Mouse (Mus musculus): ENCODE measurements around the gene Tyw5. TPM values are rescaled to one million over a fixed set of nuclear protein-coding genes. Genes with fewer than 3 reads are reported as not detected.

The Tyw5 gene
- total and polyA plus RNA-seq, 3 experiments: 20.3 to 50.1 (median 21.0) TPM

GRCm38 (mm10) chr1:57392417-57392816 is 14.5 kb downstream of the Tyw5 start:
- Histone ChIP-seq H3K4me3 (replicated peaks in 1 of 3; ENCODE audit: low read depth in 2 of 3, low read length in 2 of 3, poor library complexity in 1 of 3) (no peak overlapping the region), H3K4me1 (ENCODE audit: control insufficient read depth in 1 of 2, insufficient read depth in 2 of 2) (no peaks in the 10 kb centered on the region), H3K4me2 (ENCODE audit: insufficient read depth, low read depth, poor library complexity, severe bottlenecking) (no peak overlapping the region), H3K79me2 (replicated peaks; ENCODE audit: control insufficient read depth, extremely low read depth, insufficient read depth, poor library complexity, severe bottlenecking) (no peaks in the 10 kb centered on the region), H3K27me3 (replicated peaks) (no peaks in the 10 kb centered on the region), H3K36me3 (replicated peaks in 1 of 2; ENCODE audit: control insufficient read depth in 1 of 2, insufficient read depth in 1 of 2, low read length in 1 of 2) (peaks cover 33 to 72% of the 10 kb centered on the region in 2 experiments), H3K9ac (ENCODE audit: insufficient read depth, low read depth) (no peak overlapping the region), H3K9me3 (replicated peaks; ENCODE audit: low read length) (no peaks in the 10 kb centered on the region), H3K27ac (ENCODE audit: insufficient read depth, low read depth) (no peak overlapping the region)
- dilution Hi-C loops (cut with MboI; ENCODE audit: extremely low pct_ligation_motif_present, extremely low pct_unique_long_range_greater_than_20kb, low sequenced_read_pairs) (no loop called here), in situ Hi-C loops (cut with MboI; ENCODE audit: low pct_ligation_motif_present, low pct_unique_long_range_greater_than_20kb, low sequenced_read_pairs) (no loop called here)
- no peak for DNase-seq (ENCODE audit: extremely low read depth)
- TF ChIP-seq ETS1 (conservative IDR thresholded peaks at IDR 0.05; ENCODE audit: low read depth, low read length) (no peak), POLR2A (IDR thresholded peaks at IDR 0.05; ENCODE audit: low read depth, low read length) (no peak), POLR2AphosphoS2 (IDR thresholded peaks at IDR 0.05; ENCODE audit: low read depth, low read length) (no peak), TBP (conservative IDR thresholded peaks at IDR 0.05; ENCODE audit: low read depth, low read length) (no peak), TCF12 (IDR thresholded peaks at IDR 0.05; ENCODE audit: low read depth, low read length) (no peak), MYC (IDR thresholded peaks at IDR 0.05; ENCODE audit: low read depth, low read length) (no peak), ZKSCAN1 (IDR thresholded peaks at IDR 0.05; ENCODE audit: borderline replicate concordance, low read depth, low read length) (no peak), ZNF384 (IDR thresholded peaks at IDR 0.05; ENCODE audit: low read depth, low read length) (no peak), MAFK (IDR thresholded peaks at IDR 0.05; ENCODE audit: insufficient replicate concordance, low read length) (no peak), NRF1 (IDR thresholded peaks at IDR 0.05; ENCODE audit: low read depth, low read length) (no peak), HCFC1 (IDR thresholded peaks at IDR 0.05; ENCODE audit: low read depth, low read length) (no peak)

- H3K36me3 ChIP-seq (replicated peaks in 1 of 2; ENCODE audit: control insufficient read depth in 1 of 2, insufficient read depth in 1 of 2, low read length in 1 of 2): peaks cover 27 to 68% of the 10 kb centered on the region in 2 experiments
- no peaks in the 10 kb centered on the region for H3K4me1 ChIP-seq (ENCODE audit: control insufficient read depth in 1 of 2, insufficient read depth in 2 of 2)
- DNase-seq (ENCODE audit: extremely low read depth): no peak
- H3K27me3 ChIP-seq (replicated peaks): no peaks in the 10 kb centered on the region
- H3K27ac ChIP-seq (ENCODE audit: insufficient read depth, low read depth): no peak overlapping the region
- dilution Hi-C loops (cut with MboI; ENCODE audit: extremely low pct_ligation_motif_present, extremely low pct_unique_long_range_greater_than_20kb, low sequenced_read_pairs): no loop called here
- in situ Hi-C loops (cut with MboI; ENCODE audit: low pct_ligation_motif_present, low pct_unique_long_range_greater_than_20kb, low sequenced_read_pairs): no loop called here
- H3K9me3 ChIP-seq (replicated peaks; ENCODE audit: low read length): no peaks in the 10 kb centered on the region
- TF ChIP-seq POLR2AphosphoS2 (IDR thresholded peaks at IDR 0.05; ENCODE audit: low read depth, low read length): no peak
- TF ChIP-seq MAZ (IDR thresholded peaks at IDR 0.05; ENCODE audit: low read depth, low read length): no peak
- no peak for TF ChIP-seq ZC3H11A (IDR thresholded peaks at IDR 0.05; ENCODE audit: low read depth, low read length)
- no peak for TF ChIP-seq NRF1 (IDR thresholded peaks at IDR 0.05; ENCODE audit: low read depth, low read length)
- TF ChIP-seq HCFC1 (IDR thresholded peaks at IDR 0.05; ENCODE audit: low read depth, low read length): no peak
- no peak for TF ChIP-seq ZKSCAN1 (IDR thresholded peaks at IDR 0.05; ENCODE audit: borderline replicate concordance, low read depth, low read length)
- TF ChIP-seq MYC (IDR thresholded peaks at IDR 0.05; ENCODE audit: low read depth, low read length): no peak
- no peak for TF ChIP-seq USF2 (conservative IDR thresholded peaks at IDR 0.05; ENCODE audit: low read depth, low read length)
- TF ChIP-seq MXI1 (IDR thresholded peaks at IDR 0.05; ENCODE audit: low read depth, low read length): no peak
- TF ChIP-seq TCF12 (IDR thresholded peaks at IDR 0.05; ENCODE audit: low read depth, low read length): no peak
- no peaks in the 10 kb centered on the region for H3K79me2 ChIP-seq (replicated peaks; ENCODE audit: control insufficient read depth, extremely low read depth, insufficient read depth, poor library complexity, severe bottlenecking)
- no peak overlapping the region for H3K4me3 ChIP-seq (replicated peaks in 1 of 3; ENCODE audit: low read depth in 2 of 3, low read length in 2 of 3, poor library complexity in 1 of 3)
- no peak overlapping the region for H3K4me2 ChIP-seq (ENCODE audit: insufficient read depth, low read depth, poor library complexity, severe bottlenecking)
- no peak overlapping the region for H3K9ac ChIP-seq (ENCODE audit: insufficient read depth, low read depth)
Measured at GRCm38 (mm10) chr1:57390993-57391790, 15.7 kb downstream of the Tyw5 start.
